In genomic region chr9:13300891-13301782, GRCm38 (mm10) we compare ENCODE assay signal across 9 mouse cellular contexts. TPM values are rescaled to one million over a fixed set of nuclear protein-coding genes. Genes with fewer than 3 reads are reported as not detected.
A peak's percentile ranks its signal among the peaks of the same experiment; 100 is the strongest.
DNase-seq lines count a peak whose midpoint lies in the region; ATAC-seq and TF ChIP-seq lines count a peak whose summit lies in the region.
"Had no signal": no experiment of that assay in that cellular context is flagged by ENCODE, and none has a peak within 500 bp of the region (broad histone marks: within the 10 kb centered on the region; RNA-seq: fewer than 3 reads in every experiment).

No protein-coding gene starts in this region.

- WGBS in neural tube, embryonic 11.5 days: 60% methylated on average over 9 of the region's 9 CpGs
- WGBS in limb, embryonic 14.5 days: 63% methylated on average over 9 of the region's 9 CpGs
- WGBS in liver, embryonic 11.5 days: 86% methylated on average over 9 of the region's 9 CpGs

- no peak for ATAC-seq in neural tube, embryonic 11.5 days (ENCODE audit: insufficient read depth, low FRiP score, low TSS enrichment)
- ATAC-seq in limb, embryonic 14.5 days (ENCODE audit: low FRiP score, low read depth): no peak
- no peak for ATAC-seq in liver, embryonic 11.5 days (replicated peaks; ENCODE audit: low FRiP score)

- H3K9ac ChIP-seq in neural tube, embryonic 11.5 days (ENCODE audit: low read length): no peak overlapping the region; the same call in 1 of the 2 replicates
- H3K9ac ChIP-seq in limb, embryonic 14.5 days (ENCODE audit: low read depth, low read length, severe bottlenecking): no peak overlapping the region
- H3K9ac ChIP-seq in liver, embryonic 11.5 days (ENCODE audit: low read depth, low read length): no peak overlapping the region

- H3K4me2 ChIP-seq in neural tube, embryonic 11.5 days (ENCODE audit: low read depth): peak overlapping the region; percentile 97
- H3K4me2 ChIP-seq in limb, embryonic 14.5 days (replicated peaks; ENCODE audit: low read depth, low read length, severe bottlenecking): peak overlapping the region; percentile 96
- H3K4me2 ChIP-seq in liver, embryonic 11.5 days: no peak overlapping the region

- peaks cover 56% of the 10 kb centered on the region for H3K4me1 ChIP-seq in neural tube, embryonic 11.5 days (ENCODE audit: control insufficient read depth, insufficient read depth, low read length)
- peaks cover 36% of the 10 kb centered on the region for H3K4me1 ChIP-seq in limb, embryonic 14.5 days (ENCODE audit: control insufficient read depth, insufficient read depth, low read length)
- H3K4me1 ChIP-seq in liver, embryonic 11.5 days (replicated peaks; ENCODE audit: control insufficient read depth, insufficient read depth, low read length): peaks cover 24% of the 10 kb centered on the region

- no peak for TF ChIP-seq POLR2A in limb, embryonic 14.5 days (IDR thresholded peaks at IDR 0.05; ENCODE audit: borderline replicate concordance, extremely low read depth, insufficient read depth, insufficient read length)

- peak; percentile 25 for DNase-seq in cerebellum, adult 8-10 months
- no peak for DNase-seq in cerebellum, postnatal 25 days
- no peak for DNase-seq in neural tube, embryonic 11.5 days (ENCODE audit: low spot score)
- DNase-seq in neural tube, embryonic 10.5 days (ENCODE audit: extremely low spot score, low spot score): no peak
- no peak for DNase-seq in limb, embryonic 14.5 days (ENCODE audit: low spot score)
- no peak for DNase-seq in adrenal gland, adult 8-10 months
- no peak for DNase-seq in cerebellum, adult 9-10 months
- DNase-seq in liver, embryonic 11.5 days (ENCODE audit: low spot score): no peak

- no peak overlapping the region; the same call in 1 of the 2 replicates for H3K4me3 ChIP-seq in neural tube, embryonic 11.5 days (ENCODE audit: low read depth, low read length)
- H3K4me3 ChIP-seq in limb, embryonic 14.5 days (replicated peaks; ENCODE audit: low read length): peak overlapping the region; percentile 51; the same call in 1 of the 2 replicates
- H3K4me3 ChIP-seq in liver, embryonic 11.5 days (ENCODE audit: low read depth, low read length): no peak overlapping the region
- H3K4me3 ChIP-seq: megakaryocyte, embryonic 14.5 days had no signal

- H3K27ac ChIP-seq in neural tube, embryonic 11.5 days (ENCODE audit: low read depth, low read length): peak overlapping the region; percentile 4; the same call in 1 of the 2 replicates
- no peak overlapping the region for H3K27ac ChIP-seq in limb, embryonic 14.5 days (replicated peaks; ENCODE audit: low read depth, low read length)
- H3K27ac ChIP-seq in liver, embryonic 11.5 days (ENCODE audit: low read depth, low read length): no peak overlapping the region

- no peaks in the 10 kb centered on the region for H3K27me3 ChIP-seq in neural tube, embryonic 11.5 days (ENCODE audit: control insufficient read depth, insufficient read depth, low read length)
- H3K27me3 ChIP-seq in limb, embryonic 14.5 days (ENCODE audit: control insufficient read depth, insufficient read depth, low read length): no peaks in the 10 kb centered on the region
- no peaks in the 10 kb centered on the region for H3K27me3 ChIP-seq in liver, embryonic 11.5 days (replicated peaks; ENCODE audit: control insufficient read depth, insufficient read depth, low read length)

- H3K36me3 ChIP-seq in neural tube, embryonic 11.5 days (ENCODE audit: control insufficient read depth, insufficient read depth, low read length): no peaks in the 10 kb centered on the region
- no peaks in the 10 kb centered on the region for H3K36me3 ChIP-seq in limb, embryonic 14.5 days (ENCODE audit: control insufficient read depth, insufficient read depth, low read length)
- no peaks in the 10 kb centered on the region for H3K36me3 ChIP-seq in liver, embryonic 11.5 days (ENCODE audit: control insufficient read depth, insufficient read depth, low read length)

- no peaks in the 10 kb centered on the region for H3K9me3 ChIP-seq in neural tube, embryonic 11.5 days (ENCODE audit: control insufficient read depth, low read length)
- H3K9me3 ChIP-seq in limb, embryonic 14.5 days (ENCODE audit: control insufficient read depth, low read length): no peaks in the 10 kb centered on the region
- no peaks in the 10 kb centered on the region for H3K9me3 ChIP-seq in liver, embryonic 11.5 days (ENCODE audit: control insufficient read depth, low read length)
- H3K9me3 ChIP-seq: megakaryocyte, embryonic 14.5 days had no signal

RNA-seq across cellular contexts. Expression of gene Maml2, which starts 3.4 kb away (rescaled TPM):
- 12.8 and 14.1 TPM in 2 replicates for polyA plus RNA-seq in neural tube, embryonic 11.5 days (2014; fragmentation: Nextera tagmentation; extraction: Ambion mirVana)
- polyA plus RNA-seq in limb, embryonic 14.5 days (2012; rRNA removed): 9.9 and 11.4 TPM in 2 replicates
- 10.7 and 12.2 TPM in 2 replicates for polyA plus RNA-seq in limb, embryonic 14.5 days (2014; fragmentation: Nextera tagmentation; extraction: Ambion mirVana)
- total RNA-seq in adrenal gland, adult 8-10 months (2022): 10 to 100 TPM in 2 of 4 experiments, 1 to 10 TPM in 2; 6.7 to 13.7 (median 9.6) TPM
- 2.6 and 3.4 TPM in 2 replicates for polyA plus RNA-seq in liver, embryonic 11.5 days (2014; fragmentation: Nextera tagmentation; extraction: Ambion mirVana)

RNA-seq across cellular contexts. Expression of gene Ccdc82, which starts 54.4 kb away (rescaled TPM):
- 12.9 and 13.4 TPM in 2 replicates for polyA plus RNA-seq in neural tube, embryonic 11.5 days (2014; fragmentation: Nextera tagmentation; extraction: Ambion mirVana)
- 13.4 and 14.7 TPM in 2 replicates for polyA plus RNA-seq in limb, embryonic 14.5 days (2012; rRNA removed)
- 8.2 TPM in 2 replicates for polyA plus RNA-seq in limb, embryonic 14.5 days (2014; fragmentation: Nextera tagmentation; extraction: Ambion mirVana)
- total RNA-seq in adrenal gland, adult 8-10 months (2022): 10 to 100 TPM; 15.8 to 30.0 (median 21.9) TPM
- polyA plus RNA-seq in liver, embryonic 11.5 days (2014; fragmentation: Nextera tagmentation; extraction: Ambion mirVana): 15.1 and 15.5 TPM in 2 replicates

RNA-seq across cellular contexts. Expression of gene Jrkl, which starts 55.5 kb away (rescaled TPM):
- 8.9 and 9.4 TPM in 2 replicates for polyA plus RNA-seq in neural tube, embryonic 11.5 days (2014; fragmentation: Nextera tagmentation; extraction: Ambion mirVana)
- polyA plus RNA-seq in limb, embryonic 14.5 days (2012; rRNA removed): 4.2 and 6.0 TPM in 2 replicates
- 8.1 and 8.2 TPM in 2 replicates for polyA plus RNA-seq in limb, embryonic 14.5 days (2014; fragmentation: Nextera tagmentation; extraction: Ambion mirVana)
- 1 to 10 TPM; 7.7 to 9.5 (median 8.0) TPM for total RNA-seq in adrenal gland, adult 8-10 months (2022)
- polyA plus RNA-seq in liver, embryonic 11.5 days (2014; fragmentation: Nextera tagmentation; extraction: Ambion mirVana): 3.0 and 3.3 TPM in 2 replicates
